Mouse (Mus musculus) hindbrain, embryonic 15.5 days (tissue): ENCODE data around the gene Zbtb20. TPM values are rescaled to one million over a fixed set of nuclear protein-coding genes. Genes with fewer than 3 reads are reported as not detected.

Experiments used
- ATAC-seq: fragments of 200-750 bp; cut with Nextera tagmentation; 2 replicates; pipeline ENCODE4 v1.8.0; 2017; ENCODE audit warnings: low read depth, moderate number of reproducible peaks, moderate TSS enrichment; ENCODE audit not compliant: low FRiP score
- H3K27ac ChIP-seq: fragments of 300-500 bp; sonication (generic); replicated peaks from 2 replicates; pipeline ENCODE4 v1.5.1; 2015; ENCODE audit warnings: mild to moderate bottlenecking, inconsistent platforms
- H3K27me3 ChIP-seq: fragments of 300-500 bp; sonication (generic); 2 replicates; pipeline ENCODE4 v1.6.1; 2015; ENCODE audit warnings: control low read depth, inconsistent platforms
- H3K36me3 ChIP-seq: fragments of 300-500 bp; sonication (generic); 2 replicates; pipeline ENCODE4 v1.6.1; 2015; ENCODE audit warnings: control low read depth, inconsistent platforms
- H3K4me1 ChIP-seq: fragments of 300-500 bp; sonication (generic); replicated peaks from 2 replicates; pipeline ENCODE4 v1.6.1; 2015; ENCODE audit warnings: control low read depth, inconsistent platforms
- H3K4me2 ChIP-seq: fragments of 300-500 bp; sonication (generic); 2 replicates; pipeline ENCODE4 v1.6.1; 2015; ENCODE audit warnings: moderate library complexity, mild to moderate bottlenecking, inconsistent platforms
- H3K4me3 ChIP-seq: fragments of 300-500 bp; sonication (generic); 2 replicates; pipeline ENCODE4 v1.5.1; 2015; ENCODE audit warnings: mild to moderate bottlenecking, inconsistent platforms
- H3K9ac ChIP-seq: fragments of 300-500 bp; sonication (generic); 2 replicates; pipeline ENCODE4 v1.6.1; 2015; ENCODE audit warnings: inconsistent platforms
- H3K9me3 ChIP-seq: fragments of 300-500 bp; sonication (generic); 2 replicates; pipeline ENCODE4 v1.6.1; 2016; ENCODE audit warnings: control low read depth, inconsistent platforms
- WGBS: fragments of 180-500 bp; shearing (Covaris S2); methylation state at CpG from one replicate; pipeline ENCODE4 v1.1.7; 2015; 5-methylcytosine and 5-hydroxymethylcytosine counted together
- polyA plus RNA-seq: library from polyadenylated mRNA; unstranded; fragments of >200 nt; fragmentation: Nextera tagmentation; extraction: Ambion mirVana; gene quantifications from 2 replicates; pipeline ENCODE4 v1.2.1, GENCODE M21; 2015

Gene Zbtb20
- polyA plus RNA-seq, 1 experiment from 2014 or later = 60.9 TPM

GRCm38 (mm10) chr16:43616348-43616747 is 740.7 kb downstream of the Zbtb20 start:
- no peaks in the 10 kb centered on the region for H3K9me3 ChIP-seq
- H3K4me2 ChIP-seq = no peak overlapping the region
- no peak overlapping the region for H3K4me3 ChIP-seq
- no peaks in the 10 kb centered on the region; the same call in 1 of the 2 replicates for H3K4me1 ChIP-seq
- no peak overlapping the region for H3K27ac ChIP-seq
- H3K36me3 ChIP-seq = peaks cover 9% of the 10 kb centered on the region; the same call in 1 of the 2 replicates
- no peaks in the 10 kb centered on the region for H3K27me3 ChIP-seq
- no peak overlapping the region for H3K9ac ChIP-seq
- ATAC-seq = no peak
- 70% methylated on average over 4 of the region's 4 CpGs for WGBS

GRCm38 (mm10) chr16:43617346-43617745 is 741.7 kb downstream of the Zbtb20 start:
- H3K9ac ChIP-seq = no peak overlapping the region

DNA sequence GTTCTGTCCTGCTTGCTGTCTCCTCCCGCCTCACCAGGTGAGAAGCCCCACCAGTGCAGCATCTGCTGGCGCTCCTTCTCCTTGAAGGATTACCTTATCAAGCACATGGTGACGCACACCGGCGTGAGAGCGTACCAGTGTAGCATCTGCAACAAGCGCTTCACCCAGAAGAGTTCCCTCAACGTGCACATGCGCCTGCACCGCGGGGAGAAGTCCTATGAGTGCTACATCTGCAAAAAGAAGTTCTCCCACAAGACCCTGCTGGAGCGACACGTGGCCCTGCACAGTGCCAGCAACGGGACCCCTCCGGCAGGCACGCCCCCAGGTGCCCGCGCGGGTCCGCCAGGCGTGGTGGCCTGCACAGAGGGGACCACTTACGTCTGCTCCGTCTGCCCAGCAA is 742.6 kb downstream of the Zbtb20 start:
- no peak overlapping the region for H3K4me2 ChIP-seq
- H3K9me3 ChIP-seq = no peaks in the 10 kb centered on the region
- no peaks in the 10 kb centered on the region; the same call in 1 of the 2 replicates for H3K4me1 ChIP-seq
- no peak overlapping the region for H3K9ac ChIP-seq
- H3K27ac ChIP-seq = no peak overlapping the region
- WGBS = 93% methylated on average over 23 of the region's 23 CpGs
- no peaks in the 10 kb centered on the region for H3K27me3 ChIP-seq
- 0 out of 2 replicates have a peak, but pooled peaks cover 4% of the 10 kb centered on the region for H3K36me3 ChIP-seq
- no peak for ATAC-seq
- no peak overlapping the region for H3K4me3 ChIP-seq

More at GRCm38 (mm10) chr16:43617346-43617745, 741.7 kb downstream of the Zbtb20 start:
- Histone ChIP-seq H3K4me3 (no peak overlapping the region), H3K36me3 (0 out of 2 replicates have a peak, but pooled peaks cover 7% of the 10 kb centered on the region), H3K4me2 (no peak overlapping the region), H3K9me3 (no peaks in the 10 kb centered on the region), H3K27me3 (no peaks in the 10 kb centered on the region), H3K4me1 (no peaks in the 10 kb centered on the region; the same call in 1 of the 2 replicates), H3K27ac (no peak overlapping the region)
- WGBS = 90% methylated on average over 6 of the region's 6 CpGs
- ATAC-seq = no peak

GRCm38 (mm10) chr16:43619277-43619676 is 743.6 kb downstream of the Zbtb20 start:
- ATAC-seq = no peak
- no peak overlapping the region for H3K4me2 ChIP-seq
- H3K27ac ChIP-seq = no peak overlapping the region; the same call in 1 of the 2 replicates
- H3K4me1 ChIP-seq = no peaks in the 10 kb centered on the region; the same call in 1 of the 2 replicates
- no peak overlapping the region for H3K4me3 ChIP-seq
- H3K9me3 ChIP-seq = no peaks in the 10 kb centered on the region
- no peak overlapping the region for H3K9ac ChIP-seq
- H3K36me3 ChIP-seq = 0 out of 2 replicates have a peak, but pooled peaks cover 4% of the 10 kb centered on the region
- H3K27me3 ChIP-seq = no peaks in the 10 kb centered on the region
- WGBS = 33% methylated on average over 6 of the region's 6 CpGs

- no peak overlapping the region for H3K4me3 ChIP-seq
- ATAC-seq = peak; percentile 42; the same call in 1 of the 2 replicates
- H3K9me3 ChIP-seq = no peaks in the 10 kb centered on the region
- 28% methylated on average over 2 of the region's 2 CpGs for WGBS
- 0 out of 2 replicates have a peak, but pooled peaks cover 4% of the 10 kb centered on the region for H3K36me3 ChIP-seq
- no peak overlapping the region for H3K27ac ChIP-seq
- no peak overlapping the region for H3K4me2 ChIP-seq
- H3K27me3 ChIP-seq = no peaks in the 10 kb centered on the region
- no peaks in the 10 kb centered on the region; the same call in 1 of the 2 replicates for H3K4me1 ChIP-seq
- no peak overlapping the region for H3K9ac ChIP-seq
Measured at GRCm38 (mm10) chr16:43620359-43620758, 744.7 kb downstream of the Zbtb20 start.

- ATAC-seq = peak; percentile 87
- Histone ChIP-seq H3K27ac (peak overlapping the region; percentile 65), H3K4me3 (no peak overlapping the region), H3K4me2 (no peak overlapping the region), H3K4me1 (no peaks in the 10 kb centered on the region; the same call in 1 of the 2 replicates), H3K27me3 (no peaks in the 10 kb centered on the region), H3K9ac (no peak overlapping the region), H3K9me3 (no peaks in the 10 kb centered on the region), H3K36me3 (0 out of 2 replicates have a peak, but pooled peaks cover 6% of the 10 kb centered on the region)
- 35% methylated on average over 5 of the region's 5 CpGs for WGBS
Measured at GRCm38 (mm10) chr16:43623315-43624000, 747.8 kb downstream of the Zbtb20 start.

- Histone ChIP-seq H3K27me3 (no peaks in the 10 kb centered on the region), H3K36me3 (0 out of 2 replicates have a peak, but pooled peaks cover 8% of the 10 kb centered on the region), H3K27ac (peak overlapping the region; percentile 23; the same call in 1 of the 2 replicates), H3K9ac (no peak overlapping the region), H3K9me3 (no peaks in the 10 kb centered on the region), H3K4me3 (no peak overlapping the region), H3K4me1 (no peaks in the 10 kb centered on the region; the same call in 1 of the 2 replicates), H3K4me2 (no peak overlapping the region)
- ATAC-seq = no peak
- WGBS = 81% methylated on average over 4 of the region's 4 CpGs
Measured at GRCm38 (mm10) chr16:43624876-43625275, 749.2 kb downstream of the Zbtb20 start.

DNA sequence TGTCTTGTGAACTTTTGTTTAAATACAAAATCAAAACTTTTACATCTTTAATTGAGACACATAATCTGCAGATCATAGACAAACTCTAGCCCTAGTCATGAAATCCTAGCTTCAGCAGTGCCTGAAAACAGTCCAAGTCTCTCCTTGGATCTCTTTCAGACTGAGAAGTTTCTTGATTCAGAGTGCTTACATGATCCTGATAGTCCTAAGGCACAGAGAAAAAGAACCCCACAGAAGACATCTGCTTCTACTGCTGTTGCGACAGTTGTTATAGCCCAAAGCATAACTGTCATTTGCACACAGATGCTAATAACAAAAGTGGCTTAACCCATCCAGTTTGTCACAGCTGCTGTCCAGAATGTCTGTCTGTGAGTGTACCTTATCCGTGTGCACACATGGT is 749.6 kb downstream of the Zbtb20 start:
- WGBS = 73% methylated on average over 2 of the region's 2 CpGs
- ATAC-seq = no peak
- no peak overlapping the region for H3K27ac ChIP-seq

DNA sequence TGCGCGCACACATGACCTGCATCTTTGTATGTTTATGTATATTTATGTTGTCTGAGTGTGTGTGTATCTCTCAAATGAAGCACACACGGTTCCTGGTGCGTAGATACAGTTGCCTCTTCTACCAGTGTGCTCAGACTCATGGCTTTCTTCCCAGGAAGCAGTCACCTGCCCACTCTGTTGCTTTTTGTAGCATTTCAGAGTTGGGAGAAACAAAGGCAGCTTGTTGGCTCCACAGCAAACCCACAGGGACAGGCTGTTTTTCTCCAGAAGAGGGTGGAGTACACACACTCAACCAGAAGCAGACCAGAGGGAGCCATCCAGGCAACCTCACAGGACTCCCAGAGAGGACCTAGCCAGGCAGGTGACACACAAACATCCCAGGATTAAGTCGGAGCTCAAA is 750.3 kb downstream of the Zbtb20 start:
- Histone ChIP-seq H3K9ac (no peak overlapping the region), H3K27me3 (no peaks in the 10 kb centered on the region), H3K9me3 (no peaks in the 10 kb centered on the region), H3K36me3 (0 out of 2 replicates have a peak, but pooled peaks cover 9% of the 10 kb centered on the region), H3K4me2 (no peak overlapping the region), H3K4me3 (no peak overlapping the region), H3K27ac (no peak overlapping the region), H3K4me1 (no peaks in the 10 kb centered on the region)
- WGBS = 93% methylated on average over 5 of the region's 5 CpGs
- ATAC-seq = no peak

More for the DNA sequence above, 749.6 kb downstream of the Zbtb20 start:
- Histone ChIP-seq H3K9ac (no peak overlapping the region), H3K36me3 (0 out of 2 replicates have a peak, but pooled peaks cover 9% of the 10 kb centered on the region), H3K4me2 (no peak overlapping the region), H3K4me3 (no peak overlapping the region), H3K27me3 (no peaks in the 10 kb centered on the region), H3K4me1 (no peaks in the 10 kb centered on the region; the same call in 1 of the 2 replicates), H3K9me3 (no peaks in the 10 kb centered on the region)

GRCm38 (mm10) chr16:43628662-43629061 is 753.0 kb downstream of the Zbtb20 start:
- no peak for ATAC-seq
- H3K9ac ChIP-seq = no peak overlapping the region

DNA sequence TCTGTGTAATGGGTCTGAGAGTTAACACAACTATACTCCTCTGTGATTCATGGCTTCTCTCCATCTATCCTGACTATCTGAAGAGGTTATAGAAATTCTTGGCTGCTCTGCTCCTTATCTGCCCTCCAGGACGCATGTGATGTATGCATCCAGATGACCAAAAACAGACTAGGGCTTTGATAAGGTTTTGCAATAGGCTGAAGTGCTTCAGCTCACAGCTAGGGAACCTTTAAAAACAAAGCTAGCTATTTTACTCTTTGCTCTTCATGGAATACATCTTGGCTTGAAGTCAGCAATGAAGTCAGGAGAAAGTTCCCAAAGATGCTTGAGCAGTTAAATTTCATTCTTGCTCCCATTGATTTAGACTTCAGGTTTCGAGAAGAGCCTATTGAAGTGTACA is 756.1 kb downstream of the Zbtb20 start:
- ATAC-seq = no peak
- Histone ChIP-seq H3K9ac (no peak overlapping the region), H3K4me3 (no peak overlapping the region), H3K27me3 (no peaks in the 10 kb centered on the region), H3K9me3 (no peaks in the 10 kb centered on the region), H3K4me2 (no peak overlapping the region), H3K27ac (no peak overlapping the region), H3K36me3 (peaks cover 9% of the 10 kb centered on the region; the same call in 1 of the 2 replicates), H3K4me1 (no peaks in the 10 kb centered on the region)
- 76% methylated on average over 2 of the region's 2 CpGs for WGBS

More at GRCm38 (mm10) chr16:43628662-43629061, 753.0 kb downstream of the Zbtb20 start:
- Histone ChIP-seq H3K4me3 (no peak overlapping the region), H3K4me1 (no peaks in the 10 kb centered on the region), H3K27me3 (no peaks in the 10 kb centered on the region), H3K4me2 (no peak overlapping the region), H3K36me3 (peaks cover 9% of the 10 kb centered on the region; the same call in 1 of the 2 replicates), H3K27ac (no peak overlapping the region), H3K9me3 (no peaks in the 10 kb centered on the region)
- 93% methylated on average over 5 of the region's 5 CpGs for WGBS

DNA sequence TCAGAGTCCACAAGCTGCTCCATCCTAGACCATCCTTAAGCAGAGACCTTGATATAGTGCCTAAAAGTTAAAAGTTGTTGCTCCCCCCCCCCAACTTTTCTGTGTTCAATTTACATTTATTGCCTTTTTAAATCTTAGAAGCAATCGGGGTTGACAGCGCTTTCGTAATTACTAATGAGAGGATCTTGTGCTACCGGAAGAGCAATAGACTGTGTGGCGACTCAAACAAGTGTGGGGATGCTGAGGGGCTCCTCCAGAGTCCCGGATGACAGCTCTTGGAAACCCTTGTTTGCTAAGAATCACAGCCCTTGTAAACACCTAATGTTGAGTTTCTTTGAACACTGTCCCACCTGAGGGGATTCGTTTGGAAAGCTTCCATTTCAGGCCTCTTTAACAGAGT is 758.4 kb downstream of the Zbtb20 start:
- no peak overlapping the region for H3K27ac ChIP-seq
- H3K4me3 ChIP-seq = no peak overlapping the region
- H3K4me1 ChIP-seq = 0 out of 2 replicates have a peak, but pooled peaks cover 3% of the 10 kb centered on the region
- WGBS = 94% methylated on average over 7 of the region's 7 CpGs
- no peak for ATAC-seq
- no peaks in the 10 kb centered on the region for H3K9me3 ChIP-seq
- H3K9ac ChIP-seq = no peak overlapping the region
- H3K4me2 ChIP-seq = no peak overlapping the region
- H3K27me3 ChIP-seq = no peaks in the 10 kb centered on the region
- H3K36me3 ChIP-seq = peaks cover 6% of the 10 kb centered on the region; the same call in 1 of the 2 replicates
